Mouse (Mus musculus) testis, adult 2 months (tissue): Measurements from ENCODE around the gene Ccsap. TPM values are rescaled to one million over a fixed set of nuclear protein-coding genes. Genes with fewer than 3 reads are reported as not detected.

Experiments
- H3K27ac ChIP-seq: fragments of 200-500 bp; 2 replicates; pipeline ENCODE4 v1.5.1; 2012; ENCODE audit warnings: low read depth, low read length; ENCODE audit not compliant: control insufficient read depth, insufficient read depth
- H3K27me3 ChIP-seq: fragments of 200-500 bp; 2 replicates; pipeline ENCODE4 v1.6.1; 2012; ENCODE audit warnings: mild to moderate bottlenecking, low read length, moderate library complexity; ENCODE audit not compliant: control insufficient read depth, insufficient read depth
- H3K36me3 ChIP-seq: fragments of 200-500 bp; 2 replicates; pipeline ENCODE4 v1.6.1; 2012; ENCODE audit warnings: mild to moderate bottlenecking, low read length; ENCODE audit not compliant: control insufficient read depth, insufficient read depth
- H3K4me1 ChIP-seq: fragments of 200-500 bp; 2 replicates; pipeline ENCODE4 v1.6.1; 2012; ENCODE audit warnings: low read length; ENCODE audit not compliant: control insufficient read depth, insufficient read depth
- H3K4me3 ChIP-seq: fragments of 200-500 bp; 2 replicates; pipeline ENCODE4 v1.5.1; 2012; ENCODE audit warnings: low read depth, mild to moderate bottlenecking, low read length, moderate library complexity, mixed read lengths; ENCODE audit not compliant: control insufficient read depth
- CTCF ChIP-seq: fragments of 200-500 bp; IDR thresholded peaks from 2 replicates; pipeline ENCODE4 v1.5.1; 2012; ENCODE audit warnings: low read depth, mild to moderate bottlenecking, inconsistent platforms, low read length, moderate library complexity; ENCODE audit not compliant: control insufficient read depth, insufficient read depth, insufficient replicate concordance
- POLR2A ChIP-seq: fragments of 200-500 bp; IDR thresholded peaks from 2 replicates; pipeline ENCODE4 v1.6.1; 2012; ENCODE audit warnings: low read depth, mild to moderate bottlenecking, inconsistent platforms, low read length, moderate library complexity; ENCODE audit not compliant: control insufficient read depth
- polyA plus RNA-seq: library from polyadenylated mRNA; depleted of rRNA; stranded (reverse); fragments of >200 nt; gene quantifications from 2 replicates; pipeline ENCODE4 v1.2.3, GENCODE M21; 2012; rRNA removed

Gene Ccsap
- polyA plus RNA-seq, 1 experiment: 28.2 TPM

GRCm38 (mm10) chr8:123794766-123795165 lies 65.2 kb downstream of the Ccsap start:
- Histone ChIP-seq H3K36me3 (no peaks in the 10 kb centered on the region), H3K27ac (no peak overlapping the region), H3K4me1 (no peaks in the 10 kb centered on the region; the same call in 1 of the 2 replicates), H3K27me3 (no peaks in the 10 kb centered on the region), H3K4me3 (no peak overlapping the region)
- no peak for TF ChIP-seq CTCF
- no peak for TF ChIP-seq POLR2A

- H3K4me1 ChIP-seq: no peaks in the 10 kb centered on the region; the same call in 1 of the 2 replicates
- H3K4me3 ChIP-seq: no peak overlapping the region
- TF ChIP-seq POLR2A (no peak), CTCF (no peak)
- H3K36me3 ChIP-seq: no peaks in the 10 kb centered on the region
- no peak overlapping the region for H3K27ac ChIP-seq
- no peaks in the 10 kb centered on the region for H3K27me3 ChIP-seq
These were observed 66.1 kb downstream of the Ccsap start for GRCm38 (mm10) chr8:123793900-123794299.

DNA sequence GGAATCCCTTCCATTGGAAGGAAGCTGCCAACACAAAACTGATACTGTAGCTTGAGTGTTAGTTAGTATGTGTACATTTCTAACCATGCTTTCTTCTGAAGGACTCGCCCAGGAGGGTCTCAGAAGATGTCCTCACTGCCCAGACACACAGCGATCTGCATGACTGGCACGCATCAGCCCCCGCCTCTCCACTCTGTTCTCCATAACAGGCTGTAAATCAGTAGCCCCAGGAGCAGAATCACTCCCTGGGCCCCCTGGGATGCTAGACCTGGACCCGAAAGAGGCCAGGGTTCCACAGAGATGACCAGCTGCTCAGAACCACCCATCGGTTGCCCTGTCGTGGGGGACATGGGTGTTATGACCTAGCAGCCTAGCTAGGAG lies 68.2 kb downstream of the Ccsap start:
- Histone ChIP-seq H3K4me3 (no peak overlapping the region), H3K36me3 (no peaks in the 10 kb centered on the region), H3K4me1 (peaks cover 7% of the 10 kb centered on the region), H3K27me3 (no peaks in the 10 kb centered on the region), H3K27ac (no peak overlapping the region)
- TF ChIP-seq POLR2A (no peak), CTCF (no peak)

DNA sequence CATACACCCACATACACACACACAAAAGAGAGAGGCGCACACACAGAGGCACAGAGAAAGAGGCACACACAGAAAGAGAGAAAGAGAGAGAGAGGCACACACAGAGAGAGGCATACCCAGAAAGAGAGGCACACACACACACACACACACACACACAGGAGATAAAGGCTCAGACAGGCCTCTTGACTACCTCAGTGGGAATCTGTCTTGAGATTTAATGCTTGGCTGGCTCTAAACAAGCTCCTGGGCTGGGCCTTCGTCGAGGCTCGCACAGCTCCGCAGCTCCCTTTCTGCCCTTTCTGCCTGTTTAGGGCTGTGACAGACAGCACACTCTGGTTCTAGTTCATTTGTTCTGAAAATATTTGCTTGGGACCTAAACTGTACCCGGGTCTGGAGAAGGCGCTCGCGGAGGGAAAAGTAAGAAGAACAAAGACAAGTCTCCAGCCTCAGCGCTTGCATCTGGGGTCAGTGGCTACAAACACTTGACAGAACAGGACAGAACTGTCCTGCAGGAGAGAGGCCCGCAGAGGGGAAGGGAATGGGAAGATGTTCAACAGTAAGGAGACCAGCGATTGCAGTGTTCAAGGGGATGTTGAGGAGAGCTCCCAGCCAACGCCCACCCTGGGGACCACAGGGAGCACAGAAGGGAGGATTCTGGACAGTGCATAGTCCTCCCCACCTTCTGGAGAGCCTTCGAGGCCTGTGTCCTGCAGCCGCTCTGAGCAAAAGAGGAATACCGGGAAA lies 68.7 kb downstream of the Ccsap start:
- TF ChIP-seq CTCF (no peak), POLR2A (no peak)
- Histone ChIP-seq H3K36me3 (no peaks in the 10 kb centered on the region), H3K27me3 (no peaks in the 10 kb centered on the region), H3K4me3 (no peak overlapping the region), H3K4me1 (peaks cover 7% of the 10 kb centered on the region), H3K27ac (no peak overlapping the region)

Other genes starting within 250 kb of the Ccsap start
- gene Rhou, start 206.3 kb downstream of the Ccsap start, polyA plus RNA-seq: 5.8 and 7.6 TPM in 2 replicates
- gene Rab4a, start 54.2 kb downstream of the Ccsap start, polyA plus RNA-seq: 5.3 and 8.9 TPM in 2 replicates
- gene Acta1, start 34.5 kb upstream of the Ccsap start, polyA plus RNA-seq: 0.78 and 15.2 TPM in 2 replicates
- gene Nup133, start 89.1 kb upstream of the Ccsap start, polyA plus RNA-seq: 21.5 and 24.6 TPM in 2 replicates
- 2.3 and 2.9 TPM in 2 replicates for gene Abcb10, start 122.9 kb upstream of the Ccsap start, polyA plus RNA-seq
- 45.3 and 47.8 TPM in 2 replicates for gene Taf5l, start 161.2 kb upstream of the Ccsap start, polyA plus RNA-seq
- 28.0 and 33.4 TPM in 2 replicates for gene Urb2, start 161.3 kb upstream of the Ccsap start, polyA plus RNA-seq